Mouse (Mus musculus): ENCODE results near the gene Tmem269. TPM values are rescaled to one million over a fixed set of nuclear protein-coding genes. Genes with fewer than 3 reads are reported as not detected.

The Tmem269 gene
- polyA plus RNA-seq (2017; shearing (Covaris generic)): under 1 TPM in 1 of 2 experiments, not detected in 1; 0.26 TPM

DNA sequence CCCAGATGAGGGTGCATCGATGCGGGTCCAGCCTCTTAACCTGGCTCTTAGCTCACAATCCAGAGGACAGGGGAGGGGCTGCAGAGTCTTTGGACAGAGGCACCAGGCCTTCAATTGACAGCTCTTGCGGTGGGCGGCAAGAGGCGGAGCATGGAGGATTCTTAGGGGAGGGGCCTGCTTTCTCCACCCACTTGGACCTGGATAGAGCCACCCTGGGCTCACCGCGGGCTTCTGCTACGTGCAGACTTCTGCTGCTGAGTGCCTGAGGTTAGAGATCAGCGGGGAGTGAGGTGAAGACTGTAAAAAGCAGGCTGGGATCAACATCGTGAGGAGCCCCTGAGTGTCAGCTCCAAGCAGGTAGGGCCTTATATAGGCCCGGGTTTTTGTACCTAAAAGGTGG lies at the start of gene Tmem269:
TSS of gene Tmem269 (minus strand) at position 49 of the 400 bp plus-strand sequence.
- no peak for ATAC-seq

DNA sequence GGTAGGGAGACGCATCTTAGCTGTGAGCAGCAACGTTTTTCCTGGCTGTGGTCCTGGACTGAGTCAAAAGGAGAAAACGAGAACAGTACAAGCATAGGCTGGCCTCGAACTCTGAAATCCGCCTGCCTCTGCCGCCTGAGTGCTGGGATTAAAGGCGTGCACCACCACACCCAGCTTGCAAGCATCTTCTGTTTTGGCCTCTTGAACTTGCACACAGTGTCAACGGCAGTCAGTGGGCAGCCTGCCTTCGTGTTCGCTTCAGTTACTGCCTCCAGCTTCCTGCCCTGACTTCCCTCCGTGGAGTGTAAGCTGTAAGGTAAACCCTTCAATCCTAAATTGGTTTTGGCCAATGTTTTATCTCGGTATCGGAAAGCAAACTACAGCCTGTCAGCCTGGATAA lies 48.6 kb upstream of the Tmem269 start:
- ATAC-seq: no peak

DNA sequence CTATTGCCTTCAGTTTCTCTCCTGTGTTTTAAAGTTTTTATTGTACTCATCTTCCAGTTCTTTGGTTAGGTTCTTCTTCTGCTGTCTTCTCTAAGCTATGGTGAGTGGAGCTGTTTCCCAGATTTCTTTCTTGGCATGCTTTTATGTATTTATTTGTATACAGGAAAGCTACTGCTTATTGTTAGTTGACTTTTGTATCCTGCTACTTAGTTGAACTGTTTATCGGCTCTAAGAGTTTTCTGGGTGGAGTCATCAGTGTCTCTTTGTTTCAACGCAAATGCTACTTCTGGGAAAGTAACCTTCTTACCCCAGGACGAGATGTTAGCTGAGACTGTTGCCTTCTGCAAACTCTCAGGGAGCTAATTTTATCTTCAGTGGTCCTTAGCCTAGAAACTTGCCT lies 45.4 kb upstream of the Tmem269 start:
- ATAC-seq: no peak

DNA sequence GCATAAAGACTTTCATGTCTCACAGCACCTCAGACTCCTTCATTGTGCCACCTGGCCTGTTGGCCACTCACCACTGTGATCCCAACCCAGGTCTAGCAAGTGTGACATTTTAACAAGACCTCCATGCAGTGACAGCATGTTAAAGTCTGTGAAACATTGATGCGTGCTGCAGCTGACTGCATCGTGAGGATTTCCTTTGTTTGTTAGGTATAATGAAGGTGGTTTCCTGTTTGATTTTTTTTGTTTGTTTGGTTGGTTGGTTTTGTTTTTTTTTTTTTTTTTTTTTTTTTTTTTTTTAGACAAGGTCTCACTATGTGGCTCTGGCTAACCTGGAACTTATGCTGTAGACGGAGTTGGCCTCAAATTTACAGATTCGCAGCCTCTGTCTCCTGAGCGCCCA lies 44.5 kb upstream of the Tmem269 start:
- no peak for ATAC-seq

DNA sequence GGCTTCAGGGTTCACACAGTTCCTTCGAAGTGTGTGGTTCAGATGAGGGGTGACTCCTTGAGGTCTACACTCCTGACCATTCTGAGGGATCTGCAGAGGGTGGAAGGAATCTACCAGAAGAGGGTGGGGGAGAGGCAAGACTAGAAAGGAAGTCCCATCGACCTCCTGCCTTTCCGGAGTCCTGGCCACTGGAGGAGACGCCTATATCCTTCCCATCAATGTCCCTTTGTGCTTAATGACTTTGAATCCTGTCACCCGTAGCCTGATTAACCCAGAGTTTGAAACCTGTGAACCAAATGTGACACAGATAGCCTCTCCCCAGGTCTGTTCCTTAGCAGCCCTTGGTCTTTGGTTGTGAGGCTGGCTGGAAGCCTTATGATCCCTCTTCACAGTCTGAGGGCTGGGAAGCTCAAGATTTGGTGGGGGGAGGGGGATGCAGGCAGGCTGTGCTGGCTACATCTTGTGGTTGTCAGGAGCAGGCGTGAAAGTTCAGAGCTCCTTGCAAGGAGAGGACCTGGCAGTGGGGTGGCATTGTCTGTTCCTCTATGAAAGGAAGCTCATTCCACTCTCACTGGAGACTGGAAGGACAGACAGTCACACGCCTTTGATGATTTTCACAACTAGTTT lies 43.2 kb upstream of the Tmem269 start:
- ATAC-seq: no peak

DNA sequence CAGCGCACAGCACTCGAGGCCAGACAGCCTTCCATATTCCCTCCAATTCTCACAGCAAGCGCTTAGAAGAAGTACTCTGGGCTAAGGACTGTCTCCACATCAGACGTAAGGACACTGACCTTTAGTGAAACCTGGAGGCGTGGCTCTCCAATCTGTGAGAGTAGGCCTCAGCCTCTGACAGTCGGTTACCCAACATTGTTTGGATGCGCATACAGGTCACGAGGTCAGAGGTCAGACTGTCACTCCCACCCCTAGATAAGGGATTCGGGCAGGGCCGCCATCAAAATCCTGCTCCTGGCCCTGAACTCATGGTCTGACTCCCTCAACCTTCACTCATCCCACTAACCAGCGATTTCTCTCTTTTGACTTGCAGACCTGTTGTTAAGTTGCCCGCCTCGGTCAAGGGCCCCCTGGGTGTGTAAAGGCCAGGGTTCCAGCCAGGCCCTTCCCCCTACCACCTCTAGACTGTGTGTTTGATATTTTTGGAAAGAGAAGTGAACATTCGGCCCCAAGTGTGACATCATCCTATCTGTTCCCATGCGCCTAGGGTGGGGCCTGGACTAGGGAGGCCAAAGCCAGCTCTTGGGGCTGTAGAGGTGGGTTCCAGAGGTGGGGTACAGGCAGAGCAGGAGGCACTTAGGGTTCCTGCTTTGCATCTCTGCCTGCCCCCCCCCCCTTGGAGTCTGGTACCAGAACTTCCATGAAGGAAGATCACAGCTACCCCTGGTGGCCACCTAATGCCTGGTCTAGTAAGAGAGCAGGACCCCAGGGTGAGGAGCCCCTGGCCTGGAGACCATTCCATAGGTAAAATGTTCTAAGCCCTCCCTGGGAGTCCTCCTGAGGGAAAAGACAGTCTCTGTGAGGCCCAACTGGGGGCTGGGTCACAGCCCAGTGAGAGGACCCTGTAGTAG lies 41.6 kb upstream of the Tmem269 start:
- no peak for ATAC-seq

DNA sequence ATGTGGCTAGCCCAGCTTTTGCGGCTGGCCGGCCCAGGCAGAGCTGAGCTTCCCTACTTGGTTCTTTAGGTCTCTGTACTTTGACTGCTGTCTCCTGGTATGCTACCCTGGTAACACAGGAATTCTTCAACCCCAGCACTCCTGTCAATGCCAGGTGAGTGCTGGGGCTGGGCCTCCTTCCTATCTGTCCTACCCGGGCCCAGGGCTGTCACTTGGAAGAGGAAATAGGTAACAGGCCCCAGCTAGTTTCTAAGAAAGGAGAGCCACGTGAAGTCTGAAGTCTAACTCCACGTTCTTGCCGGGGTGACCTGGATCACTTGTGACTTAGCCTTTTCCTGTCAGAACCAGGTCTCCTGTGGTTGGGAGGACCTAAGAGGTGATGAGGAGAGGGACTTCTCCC lies 39.1 kb upstream of the Tmem269 start:
- ATAC-seq: no peak

DNA sequence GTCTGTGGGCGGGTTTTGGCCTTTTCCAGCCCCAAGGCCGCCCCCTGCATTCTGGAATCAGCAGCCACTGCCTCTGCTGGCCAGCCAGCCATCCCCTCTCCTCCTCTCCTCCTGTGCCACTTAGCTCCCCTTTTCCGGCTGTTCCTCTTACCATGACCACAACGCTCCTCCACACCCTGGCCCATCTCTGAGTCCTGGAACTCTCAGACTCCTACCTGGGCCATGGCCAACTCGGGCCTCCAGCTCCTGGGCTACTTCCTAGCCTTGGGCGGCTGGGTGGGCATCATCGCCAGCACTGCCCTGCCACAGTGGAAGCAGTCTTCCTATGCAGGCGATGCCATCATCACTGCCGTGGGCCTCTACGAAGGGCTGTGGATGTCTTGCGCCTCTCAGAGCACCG lies 37.3 kb upstream of the Tmem269 start, which contains the start of gene Cldn19:
TSS of gene Cldn19 (plus strand) at position 64 of the 400 bp plus-strand sequence.
- no peak for ATAC-seq

DNA sequence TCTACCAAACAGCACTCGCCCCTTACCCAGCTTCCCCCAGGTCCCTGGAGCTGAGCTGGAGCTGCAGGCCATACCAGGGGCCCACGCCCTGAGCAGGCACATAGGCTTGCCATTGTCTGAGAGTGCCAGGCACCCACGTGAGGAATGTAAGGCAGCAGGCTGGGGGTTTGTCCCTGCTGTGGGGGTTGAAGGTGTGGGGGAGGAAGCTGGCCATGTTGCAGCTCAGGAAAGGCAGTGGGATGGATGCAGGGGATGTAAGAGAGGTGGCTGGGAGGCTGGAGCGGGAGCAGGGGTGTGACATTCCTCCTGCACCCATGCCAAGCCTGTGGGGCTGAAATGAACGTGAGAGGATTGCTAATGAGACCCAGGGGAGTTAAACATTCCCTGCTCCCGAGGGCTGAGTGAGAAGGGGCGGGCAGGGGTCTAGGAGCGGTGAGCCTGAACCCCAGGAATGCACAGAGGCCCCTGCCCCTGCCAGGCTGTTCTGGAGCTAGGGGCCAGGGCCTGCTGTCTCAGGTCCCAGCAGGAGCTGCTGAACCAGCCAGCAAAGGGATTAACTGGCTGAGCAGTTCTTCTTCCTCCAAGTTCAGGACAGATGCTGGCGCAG lies 36.1 kb upstream of the Tmem269 start:
- ATAC-seq: no peak

DNA sequence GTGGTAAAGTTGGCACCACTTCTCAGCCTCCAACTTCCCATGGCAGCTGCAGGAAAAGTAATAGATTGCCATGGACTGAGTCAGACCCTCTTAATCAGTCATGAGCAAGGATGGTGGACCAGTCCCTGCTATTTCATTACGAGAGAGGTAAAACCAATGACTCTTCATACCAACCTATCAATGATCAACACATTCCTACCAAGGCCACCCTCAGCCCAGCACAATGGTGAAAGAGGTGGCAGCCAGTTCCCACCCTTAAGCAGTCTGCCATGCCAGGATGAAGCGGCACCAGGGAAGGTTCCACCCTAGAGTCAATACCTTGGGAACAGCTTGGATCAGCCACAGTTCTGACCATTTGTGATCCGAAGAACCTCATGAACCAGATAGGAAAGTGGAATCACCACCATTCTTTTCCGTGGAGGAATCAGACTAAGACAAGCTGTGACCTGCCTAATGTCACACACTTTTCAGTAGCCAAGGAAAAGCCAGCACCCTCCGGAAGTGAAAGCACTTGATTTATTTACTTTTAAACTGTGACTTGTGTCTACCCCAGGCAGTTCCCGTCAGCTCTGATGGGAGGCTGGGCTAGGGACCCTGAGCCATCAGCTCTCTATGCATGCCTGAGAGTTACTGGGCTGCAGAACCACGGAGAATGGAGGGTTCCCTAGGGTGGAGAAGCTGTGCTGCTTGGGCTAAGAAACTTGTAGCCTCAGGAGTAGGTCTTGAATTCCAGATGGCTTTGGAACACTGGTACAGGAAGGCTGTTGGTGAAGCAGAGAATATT lies 34.2 kb upstream of the Tmem269 start:
- no peak for ATAC-seq

DNA sequence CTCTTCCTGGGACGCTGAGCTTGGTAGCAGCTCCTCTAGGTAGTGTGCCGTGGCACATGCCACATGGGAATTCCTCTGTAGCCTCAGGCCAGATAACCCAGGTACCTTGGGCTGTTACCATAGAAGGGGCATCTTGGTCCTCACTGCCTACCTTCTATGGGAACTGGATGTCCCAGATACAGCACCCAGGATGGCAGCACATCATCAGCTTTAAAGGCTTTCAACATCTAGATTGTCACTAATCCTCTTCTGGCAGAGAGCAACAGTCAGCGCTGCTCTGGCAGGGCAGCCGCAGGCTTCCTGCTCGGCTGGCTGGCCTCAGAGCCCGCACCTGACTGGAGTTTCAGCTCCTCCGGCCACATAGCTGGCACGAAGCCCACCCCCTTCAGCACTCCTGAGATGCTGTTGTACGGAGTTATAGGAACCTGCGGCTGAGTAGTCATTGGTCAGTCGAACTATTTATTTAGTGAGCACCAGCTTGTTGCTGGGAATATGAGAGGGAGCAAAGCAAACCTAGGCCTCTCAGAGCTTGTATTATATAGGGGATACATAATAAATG lies 30.5 kb upstream of the Tmem269 start:
- ATAC-seq: no peak

DNA sequence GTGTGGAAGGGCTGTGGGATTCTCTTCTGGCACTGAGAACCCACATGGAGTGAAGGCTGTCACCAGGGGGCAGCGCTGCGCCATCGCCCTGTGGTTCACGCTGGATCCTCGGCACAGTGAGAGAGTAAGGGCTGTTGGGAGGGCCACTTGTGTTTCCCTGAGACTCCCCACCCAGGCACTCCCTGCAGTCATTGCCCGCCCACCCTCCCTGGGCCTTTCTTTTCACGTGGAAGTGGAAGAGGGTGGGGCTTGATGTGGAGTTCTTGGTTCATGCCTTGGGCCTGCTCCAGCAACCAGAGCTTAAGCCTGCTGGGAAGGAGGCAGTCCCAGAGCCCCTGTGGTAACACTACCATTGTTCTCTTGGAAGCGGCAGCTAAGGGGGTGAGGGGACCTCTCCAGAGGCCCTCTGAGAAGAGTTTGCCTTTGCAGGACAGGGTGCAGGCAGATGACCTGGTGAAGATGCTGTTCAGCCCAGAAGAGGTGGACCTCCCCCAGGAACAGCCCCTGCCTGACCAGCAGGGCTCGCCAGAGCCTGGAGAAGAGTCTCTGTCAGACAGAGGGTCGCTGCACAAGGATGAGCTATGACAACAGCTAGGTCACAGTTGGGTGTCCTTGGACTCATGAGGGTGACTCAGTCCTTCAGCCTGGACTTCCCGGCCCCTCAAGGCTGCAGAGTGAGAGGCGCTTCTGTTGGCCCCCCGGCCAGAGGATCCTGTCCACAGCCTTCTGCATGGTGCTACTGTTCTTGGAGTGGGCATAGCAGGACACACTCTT lies 29.6 kb upstream of the Tmem269 start:
- ATAC-seq: peak; percentile 66

DNA sequence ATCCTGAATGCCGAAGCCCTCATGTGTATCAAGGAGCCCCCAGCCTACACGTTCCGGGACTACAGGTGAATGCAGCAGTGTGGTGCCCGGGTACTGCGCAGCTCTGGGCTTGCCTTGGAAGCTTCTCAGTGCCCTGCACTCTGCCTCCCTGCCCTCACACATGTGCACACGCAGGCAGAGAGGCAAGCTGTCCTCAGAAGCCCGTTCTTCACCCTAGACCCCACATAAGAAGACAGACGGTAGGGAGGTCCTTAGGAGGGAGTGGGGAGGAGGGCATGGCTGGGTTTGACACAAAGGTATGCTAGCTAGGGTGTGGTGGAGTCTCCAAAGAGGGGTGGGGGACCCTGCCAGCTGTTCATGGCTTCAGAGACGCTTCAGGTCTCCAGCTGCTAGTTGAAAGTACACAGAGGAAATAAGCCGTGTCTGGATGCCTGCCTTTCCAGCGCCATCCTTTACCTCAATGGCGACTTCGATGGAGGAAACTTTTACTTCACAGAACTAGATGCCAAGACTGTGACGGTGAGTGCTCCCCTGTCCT lies 28.7 kb upstream of the Tmem269 start:
- ATAC-seq: no peak

DNA sequence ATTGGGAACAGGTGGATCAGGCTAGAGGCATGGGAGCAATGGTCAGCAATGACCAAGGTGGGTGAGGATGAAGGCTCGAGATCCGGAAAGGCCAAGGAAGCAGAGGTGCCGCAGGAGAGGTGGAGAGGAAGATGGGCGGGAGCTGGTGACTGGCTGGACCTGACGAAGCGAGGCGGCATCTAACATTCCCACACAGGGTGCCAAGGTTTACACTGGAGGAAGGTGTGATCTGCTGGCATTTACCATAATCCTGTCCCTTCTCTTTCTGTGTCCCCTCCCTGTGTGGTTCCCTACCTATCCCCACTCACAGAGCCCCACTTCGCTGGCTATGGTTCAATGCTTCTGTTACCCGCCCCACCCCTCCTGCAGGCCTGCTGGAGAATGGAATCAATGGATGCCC lies 27.9 kb upstream of the Tmem269 start:
- ATAC-seq: no peak

DNA sequence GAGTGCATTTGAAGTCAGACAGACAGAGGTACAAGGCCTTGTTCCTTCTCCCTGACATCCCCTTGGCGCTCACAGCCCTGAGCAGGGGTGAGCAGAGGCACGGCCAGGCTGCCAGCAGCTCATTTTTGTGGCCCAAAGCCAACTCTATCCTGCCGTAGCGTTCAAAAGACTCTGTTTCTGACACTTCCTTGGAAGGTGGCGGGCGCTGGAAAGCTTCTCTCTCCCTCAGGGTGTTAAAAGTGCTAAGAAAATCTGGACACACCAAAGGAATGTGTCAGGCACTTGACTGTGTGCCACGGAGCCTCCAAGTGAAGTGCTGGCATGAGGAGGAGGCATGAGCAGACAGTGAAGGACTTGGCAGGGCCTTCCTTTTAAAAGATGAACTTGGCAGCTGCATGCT lies 27.5 kb upstream of the Tmem269 start:
- ATAC-seq: no peak

DNA sequence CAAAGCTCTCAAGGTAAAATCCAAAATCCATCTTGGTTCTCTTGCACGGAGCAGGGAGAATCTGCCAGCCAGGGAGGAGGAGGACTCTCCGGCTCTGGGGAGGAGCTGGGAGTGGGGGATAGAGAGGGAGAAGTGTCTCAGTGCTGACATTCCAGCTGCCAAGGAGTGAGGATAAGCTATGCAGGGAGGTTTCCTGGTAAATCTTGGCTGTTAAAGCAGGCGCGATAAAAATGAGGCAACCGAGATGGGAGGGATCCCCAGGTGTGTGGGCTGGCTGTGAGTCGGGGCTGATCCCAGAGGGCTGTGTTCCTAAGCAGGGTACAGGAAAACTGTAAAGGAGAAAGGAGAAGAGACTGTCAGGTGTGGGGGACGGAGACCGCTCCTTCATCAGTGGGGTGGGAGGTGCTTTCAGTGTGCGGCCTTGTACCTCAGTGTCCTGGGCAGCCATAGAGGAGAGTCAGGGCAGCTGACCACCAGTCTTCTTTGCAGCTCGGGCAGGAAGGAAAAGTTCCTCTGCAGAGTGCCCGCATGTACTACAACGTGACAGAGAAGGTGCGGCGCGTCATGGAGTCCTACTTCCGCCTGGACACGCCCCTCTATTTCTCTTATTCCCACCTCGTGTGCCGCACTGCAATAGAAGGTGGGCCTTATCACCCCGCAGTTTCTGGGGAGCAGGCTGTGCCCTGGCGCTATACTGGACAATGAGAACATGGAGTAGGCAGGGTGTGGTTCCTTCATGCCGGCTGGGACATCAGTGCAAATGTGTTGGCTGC lies 26.6 kb upstream of the Tmem269 start:
- ATAC-seq: no peak

DNA sequence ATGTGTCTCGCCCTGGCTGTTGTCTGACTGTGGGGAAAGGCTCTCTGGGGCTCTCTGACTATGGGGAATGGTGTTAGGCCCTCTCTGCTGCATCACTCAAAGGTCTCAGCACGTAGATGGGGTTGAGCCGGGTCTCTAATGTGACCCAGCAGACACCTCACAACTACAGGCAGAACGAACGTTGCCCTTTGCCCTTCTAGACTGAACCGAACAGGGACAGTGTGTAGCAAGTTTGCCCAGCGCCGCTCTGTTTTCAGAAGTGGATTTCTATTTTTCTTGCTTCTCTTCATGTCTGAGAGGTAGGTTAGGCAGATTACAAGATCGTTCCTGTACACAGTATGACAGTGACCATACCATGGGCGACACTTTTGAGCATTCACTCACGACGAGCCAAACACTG lies 24.6 kb upstream of the Tmem269 start:
- no peak for ATAC-seq

DNA sequence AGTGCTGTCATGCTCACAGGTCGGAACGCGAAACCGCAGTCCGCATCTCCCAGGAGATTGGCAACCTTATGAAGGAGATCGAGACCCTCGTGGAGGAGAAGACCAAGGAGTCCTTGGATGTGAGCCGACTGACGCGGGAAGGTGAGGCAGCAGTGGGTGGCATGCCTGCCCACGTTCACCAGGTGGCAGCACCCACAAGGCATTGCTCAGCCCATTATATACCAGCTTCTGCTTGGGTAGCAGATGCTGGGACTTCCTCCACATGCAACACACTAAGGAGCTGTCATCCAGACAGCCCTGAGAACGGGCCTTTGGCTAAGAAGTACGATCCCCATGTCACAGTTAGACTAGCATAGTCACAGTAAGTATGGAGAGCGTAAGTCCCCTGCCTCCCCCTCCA lies 23.6 kb upstream of the Tmem269 start:
- ATAC-seq: no peak

DNA sequence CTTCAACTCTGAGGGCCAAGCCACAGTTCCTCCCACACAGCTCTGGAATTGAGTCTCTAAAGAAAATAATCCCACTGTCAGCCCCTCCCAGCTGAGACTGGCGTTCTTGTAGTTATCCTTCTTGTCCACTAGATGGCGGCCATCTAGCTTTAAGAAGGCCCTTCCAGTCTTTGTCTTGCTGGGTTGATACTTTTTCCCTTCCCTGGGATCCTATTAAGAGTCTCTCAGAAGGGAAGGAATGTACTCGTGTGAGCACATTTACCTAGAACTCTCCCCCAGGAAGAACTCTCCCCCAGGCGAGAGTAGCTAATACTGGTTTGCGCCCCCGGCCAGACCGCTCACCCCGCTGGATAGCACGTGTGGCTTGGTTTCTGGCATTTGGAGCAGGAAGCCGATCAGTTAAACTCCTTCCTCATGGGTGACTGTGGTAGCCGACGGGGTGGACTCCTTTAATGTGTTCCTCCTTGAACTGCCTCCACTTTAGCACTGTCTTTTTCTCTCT lies 21.2 kb upstream of the Tmem269 start:
- ATAC-seq: peak; percentile 91

DNA sequence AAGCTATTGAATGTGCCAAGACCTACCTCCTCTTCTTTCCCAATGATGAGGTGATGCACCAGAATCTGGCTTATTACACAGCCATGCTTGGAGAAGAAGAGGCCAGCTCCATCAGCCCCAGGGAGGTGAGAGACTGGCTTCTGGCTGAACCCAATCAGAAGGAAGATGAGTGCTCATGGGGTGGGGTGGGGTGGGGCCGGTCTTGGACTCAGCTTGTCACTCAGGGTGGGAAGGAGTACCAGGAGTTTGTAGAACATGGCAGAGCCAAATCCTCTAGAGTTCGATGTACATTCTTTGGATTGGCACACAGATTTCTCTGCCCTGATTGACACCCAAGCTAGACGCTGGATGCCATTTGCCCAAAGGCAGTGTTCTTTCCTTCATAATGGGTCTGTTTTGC lies 20.6 kb upstream of the Tmem269 start:
- ATAC-seq: no peak
